Mouse (Mus musculus) erythroblast, embryonic 14.5 days (primary cell): ENCODE measurements around the gene Tspan9. TPM values are rescaled to one million over a fixed set of nuclear protein-coding genes. Genes with fewer than 3 reads are reported as not detected.

Experiments used
- H3K27me3 ChIP-seq: 2 replicates; pipeline ENCODE4 v1.6.1; 2012; ENCODE audit warnings: inconsistent platforms; ENCODE audit not compliant: control insufficient read depth
- H3K36me3 ChIP-seq: 2 replicates; pipeline ENCODE4 v1.6.1; 2012; ENCODE audit warnings: mild to moderate bottlenecking, inconsistent platforms; ENCODE audit not compliant: control insufficient read depth
- H3K4me1 ChIP-seq: 2 replicates; pipeline ENCODE4 v1.6.1; 2012; ENCODE audit warnings: inconsistent platforms; ENCODE audit not compliant: control insufficient read depth
- H3K4me3 ChIP-seq: replicated peaks from 2 replicates; pipeline ENCODE3; 2012; ENCODE audit warnings: moderate library complexity, mild to moderate bottlenecking, inconsistent platforms
- H3K9me3 ChIP-seq: 2 replicates; pipeline ENCODE4 v1.6.1; 2012; ENCODE audit warnings: low read length, inconsistent platforms, mixed read lengths; ENCODE audit not compliant: control insufficient read depth
- GATA1 ChIP-seq: IDR thresholded peaks from 2 replicates; pipeline ENCODE4 v1.6.1; 2012; ENCODE audit warnings: low read length, inconsistent platforms, mixed read lengths
- TAL1 ChIP-seq: IDR thresholded peaks from 3 replicates; pipeline ENCODE4 v1.6.1; 2012; ENCODE audit warnings: low read length, inconsistent platforms, mixed read lengths
- polyA plus RNA-seq: library from polyadenylated mRNA; stranded (reverse); fragments of >175 nt; gene quantifications from 2 replicates; pipeline ENCODE4 v1.2.3, GENCODE M21; 2012

Tspan9 gene
- polyA plus RNA-seq, 1 experiment: 0.04 TPM

DNA sequence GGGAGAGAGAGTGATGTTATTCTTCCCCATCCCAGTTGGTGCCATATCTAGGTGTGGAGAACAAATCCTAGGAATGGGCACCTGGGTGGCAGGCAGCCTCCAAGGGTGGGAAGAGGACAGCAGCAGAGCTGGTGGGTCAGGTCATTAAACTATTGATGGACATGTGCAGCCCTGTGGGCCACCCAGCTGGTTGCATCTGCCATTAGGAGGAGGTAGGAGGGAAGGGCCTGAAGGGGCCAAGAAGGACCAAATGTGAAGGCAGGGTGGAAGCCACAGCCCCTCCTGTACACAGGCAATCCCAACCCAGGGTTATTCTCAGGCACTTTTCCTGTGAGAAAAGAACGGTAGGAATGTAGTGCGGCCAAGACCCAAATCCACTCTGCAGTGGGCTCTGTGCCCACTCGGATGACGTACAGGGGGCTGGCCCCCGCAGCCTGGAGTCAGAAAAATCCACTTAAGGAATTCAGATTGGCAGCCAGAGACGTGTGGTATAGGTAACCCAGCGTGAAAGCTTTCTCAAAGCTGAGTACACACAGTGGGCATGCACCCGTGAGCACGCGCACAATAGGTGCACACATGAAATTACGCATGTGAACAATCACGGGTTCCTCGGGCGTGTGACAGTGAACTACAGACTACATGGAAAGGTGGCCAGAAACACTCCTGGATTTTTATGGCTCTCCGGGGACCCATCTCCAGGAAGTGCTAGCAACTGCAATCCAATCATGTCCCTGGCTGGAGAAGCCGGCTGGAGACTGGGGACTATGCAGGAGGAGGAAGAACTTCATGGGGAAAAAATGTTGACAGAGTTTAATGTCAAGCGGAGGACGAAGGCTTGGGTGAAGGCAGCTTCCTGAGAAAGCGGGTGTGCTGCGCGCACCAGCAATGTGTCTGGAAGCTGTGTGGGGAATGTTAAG lies 67.0 kb downstream of the Tspan9 start:
- no peaks in the 10 kb centered on the region for H3K36me3 ChIP-seq
- H3K4me3 ChIP-seq: no peak overlapping the region
- no peaks in the 10 kb centered on the region for H3K27me3 ChIP-seq
- TF ChIP-seq TAL1 (no peak), GATA1 (no peak)
- no peaks in the 10 kb centered on the region for H3K4me1 ChIP-seq
- no peaks in the 10 kb centered on the region for H3K9me3 ChIP-seq

DNA sequence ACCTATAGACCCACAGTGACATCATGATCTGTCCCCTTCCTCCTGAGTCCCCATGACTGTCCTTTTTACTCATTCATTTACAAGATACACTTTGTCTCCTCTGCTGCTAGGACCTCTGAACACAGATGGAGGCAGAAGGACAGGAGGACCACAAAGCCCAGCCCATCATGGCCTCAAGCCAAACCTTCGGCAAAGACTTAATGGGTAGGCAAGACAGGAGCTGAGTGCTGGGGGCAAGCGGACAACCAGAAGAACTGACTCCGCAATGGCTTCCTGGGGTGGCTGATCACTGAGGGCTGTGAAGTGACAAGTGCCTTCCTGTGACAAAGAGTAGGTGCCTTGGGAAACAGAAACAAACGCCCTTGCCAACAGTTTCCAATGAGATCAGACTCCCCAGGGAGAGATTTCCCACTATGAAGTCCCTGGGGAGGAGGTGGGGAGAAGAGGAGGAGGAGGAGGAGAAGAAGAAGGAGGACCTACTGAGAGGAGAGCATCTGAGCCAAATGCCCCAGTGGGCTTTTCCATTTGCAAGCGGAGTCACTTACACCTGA lies 67.9 kb downstream of the Tspan9 start:
- TF ChIP-seq TAL1: no peak
- no peak for TF ChIP-seq GATA1
- Histone ChIP-seq H3K4me3 (no peak overlapping the region), H3K4me1 (no peaks in the 10 kb centered on the region), H3K9me3 (no peaks in the 10 kb centered on the region), H3K27me3 (no peaks in the 10 kb centered on the region), H3K36me3 (no peaks in the 10 kb centered on the region)

DNA sequence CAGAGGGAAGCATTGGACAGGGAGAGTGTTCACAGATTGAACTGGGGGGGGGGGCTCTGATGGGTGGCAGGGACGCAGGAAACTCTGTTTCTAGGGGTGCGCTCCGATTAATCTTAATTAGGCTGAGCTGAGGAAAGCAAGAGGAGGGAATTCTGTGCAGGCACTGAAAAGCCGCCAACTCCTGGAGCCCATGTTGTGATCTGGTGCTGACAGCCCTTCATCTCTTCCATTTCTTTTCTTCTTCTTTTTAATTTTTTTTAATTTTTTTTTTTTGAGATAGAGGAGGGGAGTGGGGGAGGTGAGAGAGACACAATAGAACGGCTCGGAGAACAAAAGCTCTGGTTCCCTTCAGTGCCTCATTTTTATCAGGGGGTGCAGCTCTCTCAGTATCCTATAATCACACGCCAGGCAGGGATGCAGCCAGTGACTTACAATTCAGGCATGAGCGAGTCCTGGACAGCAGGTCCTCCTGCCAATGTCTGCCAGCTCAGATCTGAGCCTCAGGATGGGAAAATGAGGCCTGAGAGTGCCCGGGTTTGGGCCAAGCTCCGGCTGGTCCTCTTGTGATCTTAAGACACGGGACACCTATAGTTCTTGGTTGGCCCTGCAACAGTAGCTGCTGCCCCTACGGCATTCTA lies 72.4 kb downstream of the Tspan9 start:
- Histone ChIP-seq H3K4me1 (no peaks in the 10 kb centered on the region), H3K27me3 (no peaks in the 10 kb centered on the region), H3K36me3 (no peaks in the 10 kb centered on the region), H3K9me3 (no peaks in the 10 kb centered on the region), H3K4me3 (no peak overlapping the region)
- TF ChIP-seq TAL1: no peak
- no peak for TF ChIP-seq GATA1

DNA sequence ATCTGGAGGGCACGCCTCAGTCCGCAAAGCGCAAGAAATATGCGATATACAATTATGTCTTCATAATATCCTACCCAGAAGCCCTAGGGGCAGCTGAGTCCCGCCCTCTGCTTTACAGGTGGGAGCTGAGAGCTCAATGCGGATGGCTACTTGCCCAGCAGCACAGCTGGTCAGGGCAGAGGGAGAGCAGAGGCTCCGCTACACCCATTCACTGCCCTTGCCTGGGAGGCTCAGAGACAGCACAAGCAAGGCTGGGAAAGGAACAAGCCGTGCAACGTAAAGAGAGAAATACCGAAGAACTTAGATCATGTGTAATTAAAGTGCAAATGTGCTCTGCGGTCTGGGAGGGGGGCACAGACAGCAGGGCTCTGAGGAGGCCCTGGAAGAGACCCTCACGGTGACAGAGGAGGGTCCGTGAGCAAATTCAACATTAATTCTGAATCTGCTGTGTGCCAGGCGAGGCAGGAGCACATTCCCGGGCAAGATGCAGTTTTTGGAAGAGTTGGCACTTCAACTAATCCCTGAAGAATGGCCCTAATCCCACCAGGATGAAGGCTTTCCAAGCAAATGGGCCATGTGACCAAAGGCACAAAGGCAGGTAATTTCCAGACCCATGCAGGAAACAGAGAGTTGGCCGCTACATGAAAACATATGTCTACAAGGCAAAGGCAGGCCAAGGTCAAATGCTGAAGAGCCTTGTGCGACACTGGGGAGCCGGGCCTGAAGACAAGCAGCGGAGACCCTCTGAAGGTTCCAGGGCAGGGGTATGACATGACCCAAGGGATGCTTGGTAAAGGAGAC lies 73.1 kb downstream of the Tspan9 start:
- TF ChIP-seq GATA1 (no peak), TAL1 (no peak)
- no peak overlapping the region for H3K4me3 ChIP-seq
- no peaks in the 10 kb centered on the region for H3K27me3 ChIP-seq
- H3K36me3 ChIP-seq: no peaks in the 10 kb centered on the region
- H3K4me1 ChIP-seq: no peaks in the 10 kb centered on the region
- no peaks in the 10 kb centered on the region for H3K9me3 ChIP-seq

DNA sequence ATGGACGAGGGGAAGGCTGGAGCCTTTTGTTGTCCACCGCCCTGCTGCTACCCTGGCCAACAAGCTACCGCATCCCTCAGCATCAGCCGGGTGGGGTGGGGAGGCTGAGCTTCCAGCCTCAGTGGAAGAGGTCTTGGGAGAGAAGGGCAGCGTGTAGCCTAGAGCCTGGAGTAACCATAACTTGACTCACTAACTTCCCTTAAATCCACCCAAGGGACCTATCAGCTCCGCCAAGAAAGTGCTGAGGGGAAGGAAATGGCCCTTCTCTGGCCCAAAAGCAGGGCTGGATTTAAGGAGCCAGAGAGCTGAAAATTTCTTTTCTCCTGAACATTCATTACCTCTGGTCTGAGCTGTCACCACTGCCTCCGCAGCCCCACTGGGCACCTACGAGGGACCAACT lies 75.2 kb downstream of the Tspan9 start:
- Histone ChIP-seq H3K4me3 (no peak overlapping the region), H3K4me1 (no peaks in the 10 kb centered on the region), H3K9me3 (no peaks in the 10 kb centered on the region), H3K27me3 (no peaks in the 10 kb centered on the region), H3K36me3 (no peaks in the 10 kb centered on the region)
- TF ChIP-seq TAL1 (no peak), GATA1 (no peak)

DNA sequence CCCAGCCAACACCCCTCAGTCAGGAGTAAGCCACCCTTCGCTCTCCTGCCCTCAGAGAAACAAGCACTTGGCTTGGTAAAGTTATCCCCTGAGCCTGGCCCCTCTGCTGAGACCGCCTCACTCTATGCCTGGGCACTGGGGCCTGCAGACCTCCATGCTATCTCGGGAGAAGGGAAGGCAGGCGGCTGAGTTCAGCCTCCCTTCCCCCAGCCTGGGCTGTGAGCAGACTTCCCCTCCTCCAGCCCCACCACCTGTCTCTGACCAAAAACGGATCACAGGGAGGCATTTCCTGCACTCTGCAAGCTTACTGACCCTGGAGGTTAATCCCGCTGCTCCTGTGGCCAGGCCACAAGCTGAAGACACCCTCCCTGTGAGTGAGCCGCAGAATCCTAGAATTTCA lies 77.4 kb downstream of the Tspan9 start:
- Histone ChIP-seq H3K9me3 (no peaks in the 10 kb centered on the region), H3K4me1 (no peaks in the 10 kb centered on the region), H3K36me3 (no peaks in the 10 kb centered on the region), H3K27me3 (no peaks in the 10 kb centered on the region), H3K4me3 (no peak overlapping the region)
- no peak for TF ChIP-seq GATA1
- no peak for TF ChIP-seq TAL1

DNA sequence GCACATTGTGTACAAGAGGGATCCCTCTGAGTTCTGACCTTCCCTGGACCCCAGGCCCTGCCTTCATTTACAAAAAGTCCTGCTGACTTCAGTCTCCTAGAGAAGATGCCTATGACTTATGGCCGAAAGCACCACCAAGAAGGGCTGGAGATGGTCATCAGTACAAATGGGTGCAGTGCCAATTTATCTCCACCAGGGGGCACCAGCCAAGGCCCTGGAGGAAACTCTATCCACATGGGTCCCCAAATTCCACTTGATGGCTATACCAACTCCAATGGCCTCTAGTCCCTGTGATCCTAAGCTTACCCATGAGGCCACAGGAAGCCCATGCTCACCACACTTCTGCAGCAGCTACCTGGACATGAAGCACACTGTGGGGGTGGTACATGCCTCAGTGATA lies 79.9 kb downstream of the Tspan9 start:
- Histone ChIP-seq H3K4me3 (no peak overlapping the region), H3K27me3 (no peaks in the 10 kb centered on the region), H3K36me3 (no peaks in the 10 kb centered on the region), H3K4me1 (no peaks in the 10 kb centered on the region), H3K9me3 (no peaks in the 10 kb centered on the region)
- TF ChIP-seq TAL1 (no peak), GATA1 (no peak)

DNA sequence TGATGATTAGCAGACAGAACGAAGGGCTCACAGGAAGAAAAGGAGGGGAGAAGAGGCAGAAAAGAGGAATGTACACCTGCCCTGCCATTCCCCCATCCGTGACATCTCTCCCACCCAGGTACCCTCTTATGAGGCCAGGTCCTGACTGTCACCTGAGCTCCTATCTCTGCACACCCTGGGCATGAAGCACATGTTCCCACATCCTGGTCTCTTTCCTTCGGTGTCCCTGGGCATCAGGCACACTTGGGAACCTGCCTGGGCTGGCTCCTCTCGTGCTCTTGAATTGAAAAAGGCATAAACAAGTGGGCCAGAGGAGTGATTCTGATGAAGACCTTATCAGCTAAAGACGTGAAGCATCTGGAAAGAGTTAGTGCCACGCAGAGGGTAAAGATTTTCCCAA lies 80.6 kb downstream of the Tspan9 start:
- H3K4me1 ChIP-seq: no peaks in the 10 kb centered on the region
- H3K27me3 ChIP-seq: no peaks in the 10 kb centered on the region
- TF ChIP-seq TAL1: no peak
- no peak for TF ChIP-seq GATA1
- no peaks in the 10 kb centered on the region for H3K9me3 ChIP-seq
- H3K4me3 ChIP-seq: no peak overlapping the region
- no peaks in the 10 kb centered on the region for H3K36me3 ChIP-seq

DNA sequence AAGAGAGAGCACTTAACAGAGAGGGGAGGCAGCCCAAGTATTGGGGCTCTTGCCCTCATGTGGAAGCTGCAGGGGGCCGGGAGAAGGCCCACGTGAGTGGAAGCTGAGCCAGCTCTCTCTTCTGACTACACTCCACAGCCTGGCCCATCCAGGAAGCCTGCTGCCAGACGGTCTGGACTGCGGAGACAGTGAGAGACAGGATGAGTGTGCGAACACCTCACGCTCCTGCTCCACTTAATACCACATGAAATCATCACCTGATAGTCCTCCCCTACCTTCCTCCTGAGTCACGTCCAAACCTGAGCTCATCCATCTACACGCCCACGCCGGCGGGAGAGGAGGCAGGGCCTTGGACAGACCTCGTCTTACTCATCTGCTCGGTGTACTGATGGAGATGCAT lies 81.2 kb downstream of the Tspan9 start:
- Histone ChIP-seq H3K4me1 (no peaks in the 10 kb centered on the region), H3K4me3 (no peak overlapping the region), H3K27me3 (no peaks in the 10 kb centered on the region), H3K9me3 (no peaks in the 10 kb centered on the region), H3K36me3 (no peaks in the 10 kb centered on the region)
- TF ChIP-seq TAL1: no peak
- TF ChIP-seq GATA1: no peak
